ENCODE assay signal across 8 mouse cellular contexts in the genomic region with DNA sequence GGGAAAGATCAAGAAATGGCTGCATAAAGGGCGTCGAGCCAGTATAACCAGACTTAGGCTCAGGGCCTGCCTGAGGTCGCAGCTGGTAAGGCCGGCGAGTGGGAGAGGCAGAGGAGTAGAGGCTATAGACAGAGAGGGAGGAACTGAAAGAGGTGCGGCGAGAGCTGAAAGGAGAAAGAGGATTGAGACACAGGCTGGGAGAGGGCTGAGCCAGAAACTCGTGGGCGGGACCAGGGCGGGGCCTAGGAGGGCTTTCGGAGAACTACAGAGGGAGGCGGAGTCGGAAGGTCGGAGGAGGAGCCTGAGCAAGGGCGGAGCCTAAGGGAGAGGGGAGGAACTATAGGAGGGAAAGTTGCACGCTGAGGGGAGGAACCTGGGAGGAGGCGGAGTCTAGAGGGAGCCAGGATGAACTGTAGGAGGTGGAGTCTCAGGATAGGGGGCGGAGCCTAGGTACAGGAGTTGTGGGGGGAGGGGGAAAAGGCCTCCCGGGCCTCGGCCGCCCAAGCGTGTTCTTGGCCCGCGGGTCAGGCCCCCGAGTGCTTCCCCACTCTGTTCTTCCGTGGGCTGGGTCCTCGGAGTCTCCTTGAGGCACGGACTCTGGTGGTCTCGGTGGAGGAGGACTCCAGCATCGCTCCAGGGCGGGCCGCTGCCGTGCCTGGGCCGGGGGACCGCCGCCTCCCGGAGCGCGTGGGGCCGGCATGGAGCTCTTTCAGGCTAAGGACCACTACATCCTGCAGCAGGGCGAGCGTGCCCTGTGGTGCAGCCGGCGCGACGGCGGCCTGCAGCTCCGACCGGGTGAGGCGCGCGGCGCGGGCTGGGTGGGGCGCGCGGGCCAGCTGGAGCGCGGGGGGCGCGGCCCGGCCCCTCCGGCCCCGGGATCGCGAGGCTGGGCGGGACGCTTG. TPM values are rescaled to one million over a fixed set of nuclear protein-coding genes. Genes with fewer than 3 reads are reported as not detected.
DNase-seq lines count a peak whose midpoint lies in the region; ATAC-seq and TF ChIP-seq lines count a peak whose summit lies in the region.

TSS of gene Inpp5f (plus strand) at position 432 of the 902 bp plus-strand sequence.

- peak within 1 kb of the TSS; percentile 85 for H3K27ac ChIP-seq in embryonic facial prominence, embryonic 14.5 days (replicated peaks; ENCODE audit: low read depth, low read length)
- H3K27ac ChIP-seq in heart, adult 2 months, result peak within 1 kb of the TSS; percentile 94
- H3K27ac ChIP-seq in limb, embryonic 13.5 days, result peak within 1 kb of the TSS; percentile 70
- peak within 1 kb of the TSS; percentile 76 for H3K27ac ChIP-seq in midbrain, embryonic 16.5 days (ENCODE audit: low read length)

- TF ChIP-seq POLR2A in heart, adult 2 months (IDR thresholded peaks at IDR 0.05; ENCODE audit: insufficient read depth, low read depth, low read length), result peak; percentile 75

- H3K27me3 ChIP-seq in embryonic facial prominence, embryonic 14.5 days (replicated peaks; ENCODE audit: control insufficient read depth, insufficient read depth, low read length), result no peaks in the 10 kb centered on the region
- no peaks in the 10 kb centered on the region for H3K27me3 ChIP-seq in heart, adult 2 months (ENCODE audit: control insufficient read depth, insufficient read depth, low read length)
- no peaks in the 10 kb centered on the region for H3K27me3 ChIP-seq in limb, embryonic 13.5 days
- H3K27me3 ChIP-seq in midbrain, embryonic 16.5 days (ENCODE audit: control insufficient read depth, insufficient read depth, low read depth, low read length), result no peaks in the 10 kb centered on the region

- DNase-seq in 3T3-L1 (ENCODE audit: low read depth, low spot score), result peak; percentile 97
- peak; percentile 91 to 98 for DNase-seq in adrenal gland, postnatal 4 days (ENCODE audit: low spot score in 2 of 2)
- DNase-seq in embryonic facial prominence, embryonic 14.5 days (ENCODE audit: low spot score), result peak; percentile 98
- peak; percentile 99 to 100 for DNase-seq in heart, adult 2 months
- peak; percentile 100 for DNase-seq in kidney, adult 8-10 months
- peak; percentile 96 to 99 for DNase-seq in spleen, postnatal 10 days (ENCODE audit: low spot score in 2 of 2)

- peak within 1 kb of the TSS; percentile 90 for H3K9ac ChIP-seq in embryonic facial prominence, embryonic 14.5 days (ENCODE audit: low read depth, low read length)
- peak within 1 kb of the TSS; percentile 81 for H3K9ac ChIP-seq in heart, adult 2 months (ENCODE audit: low read depth, low read length)
- peak within 1 kb of the TSS; percentile 86 for H3K9ac ChIP-seq in limb, embryonic 13.5 days
- peak within 1 kb of the TSS; percentile 85 for H3K9ac ChIP-seq in midbrain, embryonic 16.5 days (ENCODE audit: low read depth, low read length)

- 0 out of 2 replicates have a peak, but pooled peaks have one; percentile 33 for TF ChIP-seq EP300 in heart, adult 2 months (IDR thresholded peaks at IDR 0.05; ENCODE audit: insufficient read depth, low read depth, low read length)

- H3K4me1 ChIP-seq in embryonic facial prominence, embryonic 14.5 days (ENCODE audit: control insufficient read depth, insufficient read depth, low read length), result 0 out of 2 replicates have a peak, but pooled peaks cover 5% of the 10 kb centered on the region
- peaks cover 3% of the 10 kb centered on the region; the same call in 1 of the 2 replicates for H3K4me1 ChIP-seq in heart, adult 2 months (ENCODE audit: control insufficient read depth, insufficient read depth, low read length)
- peaks cover 14% of the 10 kb centered on the region for H3K4me1 ChIP-seq in limb, embryonic 13.5 days
- peaks cover 11% of the 10 kb centered on the region for H3K4me1 ChIP-seq in midbrain, embryonic 16.5 days (ENCODE audit: control insufficient read depth, insufficient read depth, low read length)

- H3K36me3 ChIP-seq in embryonic facial prominence, embryonic 14.5 days (ENCODE audit: control insufficient read depth, insufficient read depth, low read length), result no peaks in the 10 kb centered on the region
- no peaks in the 10 kb centered on the region; the same call in none of the 2 replicates for H3K36me3 ChIP-seq in heart, adult 2 months (ENCODE audit: control insufficient read depth, insufficient read depth, low read length)
- H3K36me3 ChIP-seq in limb, embryonic 13.5 days, result no peaks in the 10 kb centered on the region
- H3K36me3 ChIP-seq in midbrain, embryonic 16.5 days (ENCODE audit: control insufficient read depth, insufficient read depth, low read length), result no peaks in the 10 kb centered on the region

- intact Hi-C loops in heart, adult 2 months (cut with DNase I), result loop anchor here (5.0 to 10.0 kb wide), 3 partner anchors 89 to 366 kb away; partner anchors contain the start of genes Bag3, Tgfb1i1 and Tial1

- H3K79me2 ChIP-seq in heart, adult 2 months (replicated peaks; ENCODE audit: control insufficient read depth, insufficient read depth, low read length), result peaks cover 1% of the 10 kb centered on the region; the same call in 1 of the 2 replicates

- H3K4me3 ChIP-seq in embryonic facial prominence, embryonic 14.5 days (ENCODE audit: low read depth, low read length), result peak within 1 kb of the TSS; percentile 90
- peak within 1 kb of the TSS; percentile 97 for H3K4me3 ChIP-seq in heart, adult 2 months
- peak within 1 kb of the TSS; percentile 78 for H3K4me3 ChIP-seq in limb, embryonic 13.5 days
- H3K4me3 ChIP-seq in midbrain, embryonic 16.5 days (ENCODE audit: low read depth, low read length), result peak within 1 kb of the TSS; percentile 91

- no peak for TF ChIP-seq CTCF in heart, adult 2 months (IDR thresholded peaks at IDR 0.05)

- 2% methylated on average over 40 of the region's 68 CpGs for whole genome bisulfite sequencing in embryonic facial prominence, embryonic 14.5 days
- WGBS in heart, adult 2 months, result 3% methylated on average over 68 of the region's 68 CpGs
- WGBS in limb, embryonic 13.5 days, result 2% methylated on average over 68 of the region's 68 CpGs
- 2% methylated on average over 68 of the region's 68 CpGs for WGBS in midbrain, embryonic 16.5 days

- no peaks in the 10 kb centered on the region for H3K9me3 ChIP-seq in embryonic facial prominence, embryonic 14.5 days (ENCODE audit: control insufficient read depth, low read length)
- H3K9me3 ChIP-seq in limb, embryonic 13.5 days, result no peaks in the 10 kb centered on the region
- no peaks in the 10 kb centered on the region for H3K9me3 ChIP-seq in midbrain, embryonic 16.5 days (replicated peaks; ENCODE audit: control insufficient read depth, low read length, poor library complexity, severe bottlenecking)

- H3K4me2 ChIP-seq in embryonic facial prominence, embryonic 14.5 days (ENCODE audit: low read depth, low read length), result peak within 1 kb of the TSS; percentile 86
- H3K4me2 ChIP-seq in limb, embryonic 13.5 days (replicated peaks), result peak within 1 kb of the TSS; percentile 80
- peak within 1 kb of the TSS; percentile 95 for H3K4me2 ChIP-seq in midbrain, embryonic 16.5 days (ENCODE audit: low read length)

- ATAC-seq in embryonic facial prominence, embryonic 14.5 days (ENCODE audit: low read depth), result peak; percentile 97
- ATAC-seq in limb, embryonic 13.5 days (ENCODE audit: low FRiP score, low read depth), result peak; percentile 98
- peak; percentile 98 for ATAC-seq in midbrain, embryonic 16.5 days

RNA-seq across cellular contexts. Expression of gene Inpp5f, which starts in this region (rescaled TPM):
- 10 to 100 TPM; 31.2 to 41.9 TPM for total RNA-seq in adrenal gland, postnatal 4 days (2021)
- polyA plus RNA-seq in embryonic facial prominence, embryonic 14.5 days (2014; fragmentation: Nextera tagmentation; extraction: Ambion mirVana), result 20.1 and 24.1 TPM in 2 replicates
- total RNA-seq in heart, adult 2 months (2021), result 1 to 10 TPM; 4.1 to 4.5 TPM
- 1.5 and 4.0 TPM in 2 replicates for polyA plus RNA-seq in heart, adult 2 months (2012; rRNA removed)
- polyA plus RNA-seq in limb, embryonic 13.5 days (2015; fragmentation: Nextera tagmentation; extraction: Ambion mirVana), result 19.9 and 20.9 TPM in 2 replicates
- polyA plus RNA-seq in midbrain, embryonic 16.5 days (2015; fragmentation: Nextera tagmentation; extraction: Ambion mirVana), result 459 and 536 TPM in 2 replicates

Comparison
In these comparisons a context has a peak if more than half of its experiments do, and no peak if none do; other contexts are left out.
1. Peak in every context shown above with its lines: DNase-seq, ATAC-seq, H3K4me3 ChIP-seq and H3K27ac ChIP-seq.
2. RNA of gene Inpp5f (total RNA-seq): 31.2 to 41.9 TPM in adrenal gland, postnatal 4 days; 4.1 to 4.5 TPM in heart, adult 2 months; every median in the first group is over 4 times any median in the second.
3. RNA of gene Inpp5f (polyA plus RNA-seq): 459 to 536 TPM in midbrain, embryonic 16.5 days; 20.1 to 24.1 TPM in embryonic facial prominence, embryonic 14.5 days, 19.9 to 20.9 TPM in limb, embryonic 13.5 days and 1.5 to 4.0 TPM in heart, adult 2 months; every median in the first group is over 10 times any median in the second.